26 mouse cellular contexts compared by ENCODE assay signal in genomic region chr10:89572946-89573345, GRCm38 (mm10). TPM values are rescaled to one million over a fixed set of nuclear protein-coding genes. Genes with fewer than 3 reads are reported as not detected.
"Had no signal": no experiment of that assay in that cellular context is flagged by ENCODE, and none has a peak within 500 bp of the region (broad histone marks: within the 10 kb centered on the region; RNA-seq: fewer than 3 reads in every experiment).

No protein-coding gene starts in this region.

- H3K36me3 ChIP-seq: liver, embryonic 12.5 days; liver, embryonic 15.5 days; lung, embryonic 15.5 days; midbrain, embryonic 10.5 days; midbrain, embryonic 13.5 days; neural tube, embryonic 13.5 days; stomach, embryonic 15.5 days had no signal

- H3K4me3 ChIP-seq: layer of hippocampus, adult 2 months; liver, embryonic 12.5 days; liver, embryonic 15.5 days; lung, embryonic 15.5 days; midbrain, embryonic 10.5 days; midbrain, embryonic 13.5 days; myocyte; neural tube, embryonic 13.5 days; stomach, embryonic 15.5 days had no signal

- ATAC-seq: liver, embryonic 12.5 days; midbrain, embryonic 13.5 days; midbrain, embryonic 16.5 days had no signal

- H3K4me1 ChIP-seq: liver, embryonic 12.5 days; liver, embryonic 15.5 days; lung, embryonic 15.5 days; midbrain, embryonic 10.5 days; midbrain, embryonic 13.5 days; neural tube, embryonic 13.5 days; stomach, embryonic 15.5 days had no signal

- DNase-seq: kidney, adult 2 months; kidney, postnatal 25 days; layer of hippocampus, adult 9-11 months; lung, adult 18-20 months; lung, postnatal 10 days; lung, postnatal 36 days; retina, postnatal 1 day; right cerebral cortex, postnatal 25 days; spleen, adult 18-20 months; thymus, postnatal 4 days had no signal

- H3K27me3 ChIP-seq: liver, embryonic 12.5 days; liver, embryonic 15.5 days; lung, embryonic 15.5 days; midbrain, embryonic 13.5 days; neural tube, embryonic 13.5 days; stomach, embryonic 15.5 days had no signal

- H3K9me3 ChIP-seq: liver, embryonic 15.5 days; lung, embryonic 15.5 days; midbrain, embryonic 10.5 days; midbrain, embryonic 13.5 days; neural tube, embryonic 13.5 days; stomach, embryonic 15.5 days had no signal

- H3K27ac ChIP-seq: kidney, postnatal 0 days; layer of hippocampus, adult 2 months; liver, embryonic 12.5 days; liver, embryonic 15.5 days; lung, embryonic 15.5 days; midbrain, embryonic 10.5 days; midbrain, embryonic 13.5 days; neural tube, embryonic 13.5 days; stomach, embryonic 15.5 days had no signal

- H3K9ac ChIP-seq: liver, embryonic 12.5 days; liver, embryonic 15.5 days; lung, embryonic 15.5 days; midbrain, embryonic 13.5 days; neural tube, embryonic 13.5 days; stomach, embryonic 15.5 days had no signal

- H3K4me2 ChIP-seq: liver, embryonic 12.5 days; liver, embryonic 15.5 days; lung, embryonic 15.5 days; midbrain, embryonic 13.5 days; neural tube, embryonic 13.5 days; stomach, embryonic 15.5 days had no signal

RNA-seq across cellular contexts. Expression of gene Nr1h4, which starts 39.6 kb away (rescaled TPM):
- total RNA-seq: left cerebral cortex, postnatal 36 days; monocyte, adult 5-6 weeks; neutrophil, adult 5-6 weeks had no signal
- polyA plus RNA-seq: limb, embryonic 11.5 days; midbrain, embryonic 13.5 days; midbrain, embryonic 16.5 days; myocyte; neural tube, embryonic 13.5 days had no signal

RNA-seq across cellular contexts. Expression of gene Slc17a8, which starts 48.1 kb away (rescaled TPM):
- total RNA-seq: monocyte, adult 5-6 weeks had no signal
- polyA plus RNA-seq: intestine, embryonic 14.5 days; limb, embryonic 11.5 days; lung, embryonic 15.5 days; myocyte; stomach, embryonic 15.5 days had no signal
